Mouse (Mus musculus): ENCODE measurements around the gene Hdac9. TPM values are rescaled to one million over a fixed set of nuclear protein-coding genes. Genes with fewer than 3 reads are reported as not detected.

Gene Hdac9
- total RNA-seq, 2 experiments from 2014 or later: 9.7 to 10.4 TPM

DNA sequence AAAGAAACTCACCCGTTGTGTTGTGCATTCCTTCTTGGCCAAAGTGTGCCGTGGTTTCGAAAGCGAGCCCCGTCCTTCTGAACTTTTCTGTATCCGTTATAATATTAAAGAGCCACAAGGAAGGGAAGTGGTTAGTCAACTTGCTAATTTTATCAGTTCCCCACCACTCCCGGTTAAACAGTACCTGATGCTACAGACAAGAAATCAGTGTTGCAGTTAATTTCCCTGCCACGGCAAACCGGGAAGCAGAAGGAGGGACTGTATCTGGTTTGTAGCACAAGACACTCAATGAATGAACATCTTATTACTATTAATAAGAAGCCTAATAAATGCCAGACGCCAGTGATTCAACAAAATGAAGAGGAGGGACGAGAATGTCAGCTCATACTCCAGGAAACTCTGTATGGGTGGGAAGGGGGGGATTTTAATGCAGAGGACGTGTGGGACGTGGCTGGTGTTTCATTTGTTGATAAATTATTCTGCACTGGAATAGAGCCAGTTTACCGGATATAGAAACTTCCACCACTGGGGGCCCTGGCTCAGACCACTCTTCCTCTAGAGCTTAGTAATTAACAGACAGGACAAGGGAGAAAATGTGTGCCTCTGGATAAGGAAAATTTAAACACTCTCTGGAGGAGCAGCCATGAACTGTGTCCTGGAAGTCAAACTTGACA lies 202.5 kb downstream of the Hdac9 start:
- DNase-seq (ENCODE audit: low spot score): no peak

DNA sequence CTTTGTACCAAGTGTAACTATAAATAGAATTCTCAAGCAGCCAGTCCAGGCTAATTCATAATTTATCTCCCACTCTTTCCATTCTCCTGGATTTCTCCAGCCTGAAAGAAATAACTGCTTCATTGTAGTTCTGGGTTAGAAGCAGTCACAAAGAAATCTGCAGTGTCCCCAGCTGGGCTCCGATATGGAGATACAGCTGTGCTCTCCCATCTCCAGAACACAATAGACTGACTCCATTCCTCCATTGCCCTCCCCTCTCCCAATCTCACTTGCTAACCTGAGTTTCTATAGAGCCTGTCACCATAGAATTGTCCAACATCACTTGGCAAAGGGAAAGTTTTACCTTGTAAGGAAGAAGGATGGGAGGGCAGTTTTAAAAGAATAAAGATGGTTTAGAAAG lies 218.9 kb downstream of the Hdac9 start:
- no peak for DNase-seq (ENCODE audit: low spot score)

DNA sequence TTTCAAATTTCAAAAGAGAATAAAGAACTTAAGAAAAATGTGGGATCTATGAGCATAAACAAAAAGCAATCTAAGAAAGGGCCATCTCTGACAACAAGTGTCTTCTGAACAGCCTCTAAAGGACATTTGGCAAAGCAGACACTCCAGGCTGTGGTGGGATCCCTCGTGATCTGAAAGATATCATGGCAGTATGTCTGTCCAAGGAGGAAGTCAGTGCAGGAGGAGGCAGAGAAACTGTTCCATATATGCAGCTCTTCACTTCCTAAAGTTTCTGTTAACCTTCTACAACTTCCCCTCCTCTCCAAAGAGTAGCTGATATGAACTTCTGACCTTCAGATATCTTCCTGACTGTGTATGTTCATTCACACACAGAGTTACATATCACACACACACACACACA lies 220.2 kb downstream of the Hdac9 start:
- no peak for DNase-seq (ENCODE audit: low spot score)

DNA sequence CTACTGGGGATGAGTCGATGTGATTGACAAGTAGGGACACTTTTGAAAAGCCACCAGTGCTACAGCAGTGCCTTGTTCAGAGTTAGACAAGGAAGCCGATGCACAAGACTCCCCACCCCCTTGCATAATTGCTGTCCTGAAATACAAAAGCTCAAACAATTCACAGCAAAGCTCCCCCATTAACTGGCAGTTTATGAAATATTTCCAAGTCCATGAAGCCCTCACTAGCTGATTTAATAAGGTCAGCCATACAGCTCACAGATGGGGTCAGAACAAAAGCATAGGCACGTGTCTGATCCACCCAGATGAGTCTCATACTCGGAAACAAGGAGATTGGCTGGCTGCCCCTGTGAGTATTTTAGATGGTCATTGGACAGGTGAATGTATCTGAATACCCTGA lies 228.0 kb downstream of the Hdac9 start:
- no peak for DNase-seq (ENCODE audit: low spot score)

DNA sequence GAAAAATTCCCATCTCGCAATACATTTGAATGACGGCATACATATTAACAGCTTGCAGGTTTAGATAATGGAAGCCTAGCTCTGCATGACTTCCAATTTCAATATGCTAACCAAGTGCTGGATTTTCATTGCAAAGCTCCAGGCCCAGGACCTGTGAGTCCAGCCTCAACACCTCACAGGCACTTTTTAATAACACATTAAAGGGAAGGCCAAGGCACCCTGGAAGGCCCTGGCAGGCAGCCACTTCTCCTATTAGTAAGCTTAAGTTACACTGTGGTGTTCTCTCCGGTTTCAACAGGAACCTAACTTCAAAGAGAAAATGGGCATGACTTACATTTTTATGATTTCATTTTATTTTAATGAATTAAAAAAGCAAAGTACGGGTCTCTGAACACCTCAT lies 233.5 kb downstream of the Hdac9 start:
- no peak for DNase-seq (ENCODE audit: low spot score)

DNA sequence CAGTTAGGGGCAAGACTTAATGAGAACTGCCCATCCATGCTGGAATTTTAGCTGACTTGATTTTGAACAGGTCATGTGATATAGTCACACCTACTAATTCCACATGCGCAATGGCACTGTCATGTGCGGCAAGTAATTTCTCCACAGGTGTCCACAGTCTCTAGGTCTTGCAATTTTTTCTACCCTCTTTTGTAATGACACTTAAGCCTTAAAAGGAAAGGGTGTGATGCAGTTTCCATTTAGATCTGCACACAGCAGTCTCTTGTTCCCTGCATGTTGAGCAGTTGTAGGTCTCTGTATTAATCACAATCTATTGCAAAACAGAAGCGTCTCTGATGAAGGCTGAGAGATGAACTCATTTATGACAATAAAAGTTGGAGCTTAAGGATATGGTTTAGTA lies 234.2 kb downstream of the Hdac9 start:
- DNase-seq (ENCODE audit: low spot score): no peak

DNA sequence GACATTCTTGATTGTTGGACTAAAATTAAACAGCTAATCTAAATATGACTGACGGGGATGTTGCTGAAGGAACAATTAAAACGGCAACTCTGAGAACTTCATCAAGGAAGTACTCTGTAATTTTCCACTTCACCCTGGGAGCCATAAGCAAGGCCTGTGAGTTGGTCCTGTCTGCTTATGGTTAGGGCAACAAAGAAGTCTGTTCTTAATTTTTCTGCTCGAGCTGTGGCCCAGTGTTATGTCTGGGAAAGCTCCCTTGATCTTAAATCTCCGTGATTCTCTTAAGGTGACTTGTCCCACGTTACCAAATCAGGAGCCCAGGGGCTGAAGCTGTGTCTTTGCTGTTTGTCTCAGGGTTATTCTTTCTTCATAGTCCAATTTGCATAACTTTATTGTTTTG lies 236.3 kb downstream of the Hdac9 start:
- no peak for DNase-seq (ENCODE audit: low spot score)

DNA sequence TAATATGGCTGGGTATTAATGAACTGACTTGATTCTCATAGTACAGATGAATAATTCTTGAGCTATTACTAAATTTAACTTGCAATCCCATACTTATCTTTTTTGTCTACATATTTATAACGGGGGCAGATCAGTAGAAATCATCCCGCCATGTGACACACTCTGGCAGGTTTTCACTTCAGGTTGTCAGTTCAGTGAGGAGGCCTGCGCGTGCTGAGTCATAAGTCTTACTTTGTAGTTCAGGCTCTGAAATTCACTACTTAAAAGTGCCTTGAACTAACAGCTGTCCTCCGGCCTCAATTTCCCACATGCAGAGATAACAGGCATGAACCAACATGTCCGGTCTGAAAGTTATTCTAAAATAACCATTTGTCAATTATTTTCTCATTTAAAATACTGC lies 239.8 kb downstream of the Hdac9 start:
- no peak for DNase-seq (ENCODE audit: low spot score)

DNA sequence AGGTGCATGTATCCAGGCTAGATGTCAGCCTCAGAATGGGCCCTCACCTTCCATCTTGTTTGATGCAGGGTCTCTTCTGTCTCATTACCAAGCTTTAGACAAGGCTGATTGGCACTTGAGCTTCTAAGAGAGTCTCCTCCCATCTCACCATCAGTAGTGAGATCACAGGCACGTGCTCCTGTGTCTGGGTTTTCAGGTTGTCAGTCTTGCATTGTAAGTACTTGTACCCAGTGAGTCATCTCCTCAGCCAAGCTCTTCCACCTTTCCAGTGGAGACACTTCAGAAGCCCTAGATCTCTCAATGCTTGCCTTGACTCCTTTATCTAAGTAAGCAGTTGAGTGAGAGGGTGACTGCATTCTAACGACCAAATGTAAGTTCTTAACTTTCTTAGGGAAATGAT lies 242.7 kb downstream of the Hdac9 start:
- DNase-seq (ENCODE audit: low spot score): no peak

DNA sequence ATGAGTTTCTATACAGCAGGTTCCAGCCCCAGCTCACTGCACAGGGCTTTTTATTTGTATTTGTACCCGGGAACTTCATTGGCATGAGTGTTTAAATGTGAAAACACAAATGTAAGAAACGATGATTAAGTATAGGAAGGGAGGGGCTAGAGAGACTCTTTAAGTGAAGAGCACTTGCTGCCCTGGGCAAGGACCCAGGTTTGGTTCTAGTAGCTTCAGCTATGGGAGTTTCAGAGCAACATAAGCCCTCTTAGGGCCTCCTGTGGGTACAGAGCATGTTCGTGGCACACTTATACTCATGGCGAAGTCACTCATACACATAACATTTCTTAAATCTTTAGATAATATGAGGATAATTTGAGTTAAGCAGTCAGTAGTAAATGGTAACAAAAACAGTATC lies 243.4 kb downstream of the Hdac9 start:
- no peak for DNase-seq (ENCODE audit: low spot score)

DNA sequence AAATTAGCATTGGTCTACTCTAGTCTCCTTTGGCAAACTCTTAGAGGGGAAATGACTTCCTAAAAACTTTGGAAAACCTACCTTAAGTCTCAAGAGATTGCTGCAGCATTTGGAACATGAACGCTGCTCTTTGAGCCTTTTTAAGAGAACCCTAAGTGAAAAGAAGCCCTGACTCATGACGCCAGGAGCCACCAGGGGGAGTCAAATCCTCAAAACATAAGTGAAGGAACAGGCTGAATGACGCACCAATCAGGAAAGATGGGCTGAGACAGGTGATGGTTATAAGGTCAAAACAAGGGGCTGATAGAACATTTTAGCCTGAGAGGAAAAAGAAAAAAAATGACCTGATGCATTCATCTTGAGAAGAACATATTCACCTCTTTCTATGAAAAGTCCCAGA lies 252.1 kb downstream of the Hdac9 start:
- DNase-seq (ENCODE audit: low spot score): peak; percentile 61

DNA sequence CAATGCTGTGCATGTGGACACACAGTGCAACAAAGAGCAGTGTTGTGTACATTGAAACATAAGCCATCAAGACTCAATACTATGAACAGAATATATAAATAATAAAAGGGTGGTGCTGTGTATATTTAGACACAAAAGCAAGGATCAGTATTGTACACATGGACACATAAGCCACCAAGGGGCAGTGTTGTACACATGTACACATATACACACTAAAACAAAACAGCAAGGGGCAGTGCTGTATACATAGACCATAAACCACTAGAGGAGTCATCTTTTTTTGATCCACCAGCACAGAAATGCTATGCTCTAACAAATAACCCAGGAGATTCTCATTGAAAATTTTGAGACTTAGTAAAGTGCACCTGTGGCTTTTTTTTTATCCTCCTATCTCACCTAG lies 255.5 kb downstream of the Hdac9 start:
- DNase-seq (ENCODE audit: low spot score): no peak

DNA sequence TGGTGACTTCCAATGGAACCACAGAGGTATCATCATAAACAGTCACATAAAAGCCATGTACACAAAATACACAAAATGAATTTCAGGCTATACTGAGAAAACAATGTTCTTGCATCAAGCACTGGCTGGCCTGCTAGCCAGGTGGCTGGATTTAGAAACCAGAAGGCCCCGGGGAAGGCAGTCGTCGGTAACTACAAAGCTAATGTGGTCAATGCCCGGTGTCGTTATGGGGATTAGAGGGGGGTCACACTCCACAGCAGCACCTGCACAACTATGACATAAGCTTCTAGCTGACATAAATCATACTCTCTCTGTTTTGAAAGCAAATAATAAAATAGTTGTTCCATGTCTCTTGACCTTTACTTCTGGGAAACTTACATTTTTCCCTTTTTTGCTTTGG lies 256.9 kb downstream of the Hdac9 start:
- no peak for DNase-seq (ENCODE audit: low spot score)

DNA sequence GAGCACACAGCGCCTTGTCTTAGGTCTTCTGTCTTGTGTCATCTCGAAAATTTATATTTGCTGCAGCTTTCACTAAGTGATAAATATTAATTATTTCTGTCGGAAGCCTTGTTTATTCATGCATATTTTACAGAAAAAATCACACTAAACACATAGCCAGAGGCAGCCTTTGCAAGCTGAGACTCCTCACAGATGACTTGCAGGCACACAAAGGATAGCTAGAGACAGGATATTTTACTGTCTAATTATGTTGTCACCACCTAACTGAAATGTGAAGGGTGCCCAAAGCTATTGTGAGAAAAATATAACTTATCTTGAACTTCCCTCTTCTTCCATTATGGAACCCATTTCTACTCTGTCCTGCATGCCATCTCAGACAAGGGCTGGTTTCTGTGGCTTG lies 258.3 kb downstream of the Hdac9 start:
- DNase-seq (ENCODE audit: low spot score): no peak

DNA sequence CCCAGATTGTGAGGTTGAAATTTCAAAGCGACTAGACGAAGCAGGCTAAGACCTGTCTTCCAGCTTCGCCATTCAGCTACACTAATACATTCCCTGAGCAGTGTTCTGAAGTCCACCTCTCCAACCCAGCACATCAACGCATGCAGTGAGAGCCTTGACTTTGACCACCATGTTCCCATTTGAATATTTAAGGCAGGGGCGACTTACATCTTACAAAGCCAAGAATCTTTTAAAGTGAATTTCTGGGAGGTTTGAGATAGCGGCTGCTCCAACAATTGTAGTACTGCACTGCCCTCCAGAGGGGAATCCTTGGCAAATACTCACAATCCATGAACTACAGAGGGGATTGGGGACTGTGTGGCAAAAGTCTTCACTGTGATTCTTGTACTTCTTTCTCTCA lies 258.8 kb downstream of the Hdac9 start:
- DNase-seq (ENCODE audit: low spot score): peak; percentile 11

DNA sequence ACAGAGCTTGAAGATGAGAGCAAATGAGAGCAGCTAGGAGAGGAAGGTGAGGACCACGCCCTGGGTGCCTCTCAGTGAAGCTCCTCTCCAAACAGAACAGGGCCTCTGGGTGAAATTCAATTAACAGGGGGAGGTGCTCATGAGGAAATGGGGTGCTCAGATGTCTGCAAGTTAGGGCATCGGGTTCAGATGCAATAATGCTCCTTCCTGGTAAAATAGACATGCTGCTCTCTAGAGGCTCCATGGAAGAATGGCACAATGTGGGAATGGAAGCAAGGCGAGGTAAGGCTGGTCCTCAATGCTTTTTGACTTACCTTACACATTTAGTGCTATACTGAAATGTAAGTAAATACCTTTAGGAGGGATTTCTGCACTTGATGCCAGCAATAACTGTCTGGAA lies 263.3 kb downstream of the Hdac9 start:
- no peak for DNase-seq (ENCODE audit: low spot score)

DNA sequence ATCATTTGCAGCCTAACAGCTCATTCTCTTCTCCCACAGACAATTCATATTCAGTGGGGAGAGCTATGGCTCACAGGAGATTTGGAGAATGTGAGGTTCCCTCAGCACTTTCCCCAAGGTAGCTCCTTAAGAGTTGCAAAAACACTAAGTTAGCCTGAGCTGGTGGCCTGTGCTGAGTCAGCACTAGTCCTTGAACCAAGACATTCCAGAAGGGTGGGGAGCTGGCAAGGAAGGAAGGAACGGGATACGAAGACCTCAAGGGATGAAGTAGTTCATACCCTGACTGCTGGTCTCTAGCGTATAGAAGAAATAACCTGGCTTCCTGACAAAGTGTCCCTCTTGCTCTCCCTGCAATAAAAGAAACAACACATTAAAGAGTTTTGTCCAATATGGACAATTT lies 268.1 kb downstream of the Hdac9 start:
- DNase-seq (ENCODE audit: low spot score): no peak

DNA sequence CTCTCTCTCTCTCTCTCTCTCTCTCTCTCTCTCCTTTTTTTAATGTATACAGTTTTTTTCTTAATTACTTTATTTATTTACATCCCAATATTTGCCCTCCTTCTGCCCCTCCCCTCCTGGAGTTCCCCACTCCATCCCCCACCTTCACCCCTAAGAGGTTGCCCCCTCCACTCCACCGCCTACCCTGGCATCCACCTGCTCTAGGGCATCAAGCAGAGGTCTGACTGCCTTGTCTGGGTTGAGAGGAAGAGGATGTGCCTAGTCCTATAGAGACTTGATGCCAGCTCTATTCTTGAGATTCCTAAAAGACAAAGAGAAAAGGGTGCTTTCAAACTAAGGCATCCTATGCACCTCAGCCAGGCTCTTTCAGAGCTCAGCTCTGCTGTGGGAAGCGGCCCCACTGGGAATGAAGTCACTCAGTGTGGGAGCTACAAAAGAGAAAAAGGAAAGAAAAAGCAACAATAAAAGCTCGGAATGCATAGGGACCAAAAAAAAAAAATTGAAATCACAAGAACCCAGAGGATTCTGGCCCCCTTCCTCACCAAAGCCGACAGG lies 275.1 kb downstream of the Hdac9 start:
- DNase-seq (ENCODE audit: low spot score): no peak

DNA sequence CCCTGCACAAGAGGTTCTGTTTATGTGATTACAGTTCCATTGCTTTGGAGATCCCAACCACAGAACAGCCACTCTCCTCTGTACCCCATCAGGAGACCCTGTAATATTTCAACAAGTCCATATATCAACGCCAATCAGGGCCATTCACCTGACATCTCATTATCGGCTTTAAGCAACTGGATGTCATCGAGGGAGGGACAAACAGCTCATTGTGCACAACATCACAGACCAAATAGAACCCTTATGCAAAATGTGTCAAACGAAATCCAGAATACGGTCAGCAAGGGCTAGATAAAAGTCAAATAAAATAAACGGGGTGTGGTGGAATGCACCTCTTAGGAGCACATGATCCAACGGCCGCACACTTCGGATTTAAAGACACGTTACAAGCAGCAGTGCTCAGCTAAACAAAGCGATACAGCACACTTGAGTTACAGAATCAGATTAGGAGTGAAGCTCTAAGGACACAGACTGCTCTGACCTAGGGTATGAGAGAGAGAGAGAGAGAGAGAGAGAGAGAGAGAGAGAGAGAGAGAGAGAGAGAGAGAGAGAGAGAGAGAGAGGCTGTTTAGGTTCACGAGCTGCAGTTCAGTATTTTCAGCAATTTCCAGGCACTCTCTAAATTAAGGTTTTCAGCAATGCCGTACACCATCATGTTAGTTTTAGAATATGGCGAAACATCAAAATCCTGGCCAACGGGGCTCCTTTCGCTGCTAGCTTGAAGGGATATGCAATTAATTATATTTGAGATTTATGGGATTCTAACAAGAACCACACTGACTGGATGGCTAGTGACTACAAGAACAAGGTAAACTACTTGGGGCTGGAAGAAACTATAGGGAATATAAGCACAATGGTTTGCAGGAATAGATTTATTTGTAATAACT lies 279.4 kb downstream of the Hdac9 start:
- DNase-seq (ENCODE audit: low spot score): no peak

DNA sequence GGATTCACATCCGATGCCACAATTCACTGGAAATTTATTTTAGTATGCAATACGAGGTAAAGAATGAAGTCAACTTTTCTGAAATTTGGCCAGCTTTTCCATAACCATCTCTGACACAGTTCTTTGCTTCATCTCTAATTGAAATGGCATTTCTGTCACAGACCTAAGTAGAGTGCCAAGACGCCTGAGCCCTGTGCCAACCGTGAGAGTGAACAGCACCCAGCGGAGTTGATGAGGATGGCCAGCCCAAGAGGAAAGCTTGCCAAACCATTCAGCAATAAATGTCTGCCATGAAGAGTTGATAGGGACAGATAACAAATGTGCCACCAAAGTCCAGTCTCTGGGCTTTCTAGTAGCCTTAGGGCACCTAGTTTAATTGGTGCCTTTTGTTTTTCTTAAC lies 297.8 kb downstream of the Hdac9 start:
- DNase-seq (ENCODE audit: low spot score): no peak

DNA sequence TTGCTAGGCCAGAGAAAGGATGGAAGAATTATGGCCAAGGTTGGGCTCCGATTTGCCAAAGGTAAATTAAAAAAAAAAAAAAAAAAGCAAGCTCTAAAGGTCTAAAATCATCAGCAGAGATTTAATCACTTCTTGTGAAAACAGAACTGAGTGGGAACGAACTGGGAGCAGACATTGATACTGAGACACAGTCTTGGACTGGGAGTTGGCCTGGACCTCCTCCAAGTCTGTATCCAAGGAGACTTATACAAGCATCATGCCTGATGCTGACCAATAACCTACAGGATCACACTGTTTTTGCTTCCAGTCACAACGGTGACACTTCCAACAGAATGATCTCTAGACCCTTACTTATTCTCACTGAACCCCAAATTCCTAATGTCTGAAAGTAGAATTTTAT lies 298.6 kb downstream of the Hdac9 start:
- DNase-seq (ENCODE audit: low spot score): no peak

DNA sequence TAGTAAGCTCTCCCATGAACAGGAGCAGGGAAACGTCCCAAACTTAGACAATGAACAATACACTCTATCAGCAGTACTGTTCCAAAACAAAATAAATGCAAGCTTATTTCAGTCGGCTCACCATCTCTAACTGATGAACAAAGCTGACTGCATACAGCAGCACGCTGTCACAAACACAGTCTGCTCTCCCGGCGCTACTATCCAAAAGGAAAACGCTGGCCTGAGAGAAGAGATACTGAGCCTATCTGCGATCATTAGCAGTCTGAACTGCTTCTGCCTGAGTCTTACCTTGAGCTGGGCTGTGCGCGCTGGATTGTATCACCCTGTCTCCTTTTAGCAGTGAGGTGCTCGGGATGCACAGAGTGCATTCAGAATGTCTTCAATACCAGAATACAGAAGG lies 299.1 kb downstream of the Hdac9 start:
- no peak for DNase-seq (ENCODE audit: low spot score)

DNA sequence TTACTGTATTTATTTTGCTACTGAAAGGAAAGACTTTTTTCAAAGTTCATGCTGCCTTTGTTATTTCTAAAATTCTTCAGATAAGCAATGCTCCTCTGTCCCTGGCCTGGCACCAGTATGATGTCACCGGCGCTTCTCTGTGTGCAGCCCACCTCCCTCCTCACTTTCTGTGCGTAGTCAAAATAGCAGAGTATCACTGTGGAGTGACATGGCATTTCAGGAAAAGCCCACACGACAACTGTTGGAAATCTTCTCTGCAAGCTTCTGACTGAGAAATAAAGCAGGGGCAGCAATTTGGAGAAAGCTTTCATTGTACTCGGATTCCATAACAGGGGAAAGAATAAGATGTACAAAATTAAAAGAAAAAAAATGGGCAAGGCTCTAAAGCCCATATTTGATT lies 302.1 kb downstream of the Hdac9 start:
- no peak for DNase-seq (ENCODE audit: low spot score)

All from gastrocnemius, adult 18-20 months (tissue).